Mouse (Mus musculus) heart, embryonic 13.5 days (tissue): ENCODE measurements around the gene Atp8a2. TPM values are rescaled to one million over a fixed set of nuclear protein-coding genes. Genes with fewer than 3 reads are reported as not detected.
"Not testable (repeated sequence)": the region's sequence is repeated elsewhere in the genome, so short reads cannot be mapped to it uniquely, and the experiment has no call there.

ENCODE experiments used
- ATAC-seq: fragments of 200-750 bp; cut with Nextera tagmentation; 2 replicates; pipeline ENCODE4 v1.8.0; 2017; ENCODE audit warnings: moderate TSS enrichment; ENCODE audit not compliant: insufficient number of reproducible peaks, low FRiP score, low TSS enrichment; ENCODE audit errors: extremely low read depth
- H3K27ac ChIP-seq: fragments of 300-500 bp; sonication (generic); replicated peaks from 2 replicates; pipeline ENCODE4 v1.5.1; 2015; ENCODE audit warnings: moderate library complexity, mild to moderate bottlenecking, inconsistent platforms
- H3K27me3 ChIP-seq: fragments of 300-500 bp; sonication (generic); replicated peaks from 2 replicates; pipeline ENCODE4 v1.6.1; 2015; ENCODE audit warnings: mild to moderate bottlenecking, inconsistent platforms
- H3K36me3 ChIP-seq: fragments of 300-500 bp; sonication (generic); 2 replicates; pipeline ENCODE4 v1.6.1; 2015; ENCODE audit warnings: mild to moderate bottlenecking, inconsistent platforms
- H3K4me1 ChIP-seq: fragments of 300-500 bp; sonication (generic); 2 replicates; pipeline ENCODE4 v1.6.1; 2015; ENCODE audit warnings: inconsistent platforms
- H3K4me2 ChIP-seq: fragments of 300-500 bp; sonication (generic); 2 replicates; pipeline ENCODE4 v1.6.1; 2015; ENCODE audit warnings: inconsistent platforms, mild to moderate bottlenecking, moderate library complexity
- H3K4me3 ChIP-seq: fragments of 300-500 bp; sonication (generic); 2 replicates; pipeline ENCODE4 v1.5.1; 2015; ENCODE audit warnings: moderate library complexity, mild to moderate bottlenecking, inconsistent platforms
- H3K9ac ChIP-seq: fragments of 300-500 bp; sonication (generic); 2 replicates; pipeline ENCODE4 v1.6.1; 2015; ENCODE audit warnings: inconsistent platforms, mild to moderate bottlenecking, moderate library complexity
- H3K9me3 ChIP-seq: fragments of 300-500 bp; sonication (generic); 2 replicates; pipeline ENCODE4 v1.6.1; 2016; ENCODE audit warnings: inconsistent platforms
- WGBS: fragments of 180-500 bp; shearing (Covaris S2); methylation state at CpG from one replicate; pipeline ENCODE4 v1.1.7; 2015; ENCODE audit warnings: mixed read lengths; 5-methylcytosine and 5-hydroxymethylcytosine counted together
- polyA plus RNA-seq: library from polyadenylated mRNA; unstranded; fragments of >200 nt; fragmentation: Nextera tagmentation; extraction: Ambion mirVana; gene quantifications from 2 replicates; pipeline ENCODE4 v1.2.1, GENCODE M21; 2015

Gene Atp8a2
- polyA plus RNA-seq, 1 experiment from 2014 or later: 6.7 TPM

DNA sequence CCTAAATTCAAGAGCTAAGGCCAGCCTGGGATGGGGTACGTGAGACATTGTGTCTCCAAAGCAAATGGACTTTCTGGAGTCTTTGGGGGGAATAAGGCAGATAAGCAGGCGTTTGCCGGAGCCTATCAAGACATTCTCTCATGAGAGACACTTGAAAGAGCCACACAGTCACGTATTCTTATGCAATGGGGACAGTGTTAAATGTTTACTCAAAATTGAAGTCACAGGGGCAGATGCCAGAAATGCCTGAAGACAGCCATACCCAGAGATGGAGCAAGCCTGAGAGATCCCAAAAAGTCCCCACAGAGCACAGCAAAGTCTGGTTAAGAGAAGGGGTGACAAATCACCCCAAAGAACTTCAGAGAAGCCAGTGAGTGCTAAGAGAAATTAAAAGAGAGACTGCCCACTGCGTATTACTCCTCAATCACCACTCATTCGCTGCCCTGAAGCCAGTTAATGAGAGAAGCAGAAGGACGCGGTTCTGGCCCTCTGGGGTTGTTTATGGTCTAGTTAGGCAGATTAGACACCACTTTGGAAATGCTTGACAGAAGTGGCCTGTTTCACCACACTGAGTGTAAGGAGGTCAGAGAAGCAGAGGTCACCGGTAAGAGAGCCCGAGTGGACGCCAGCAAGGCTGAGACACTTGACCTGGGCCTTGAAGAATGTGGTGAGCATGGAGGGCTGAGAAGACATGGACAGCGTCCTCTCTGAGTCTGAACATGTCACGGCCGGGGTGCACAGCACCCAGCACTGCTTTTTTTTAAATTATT, 356.8 kb downstream of the Atp8a2 start:
- Histone ChIP-seq H3K27ac (no peak overlapping the region), H3K4me1 (peaks cover 8% of the 10 kb centered on the region), H3K27me3 (no peaks in the 10 kb centered on the region), H3K4me2 (no peak overlapping the region), H3K9me3 (no peaks in the 10 kb centered on the region), H3K36me3 (no peaks in the 10 kb centered on the region), H3K9ac (no peak overlapping the region), H3K4me3 (no peak overlapping the region)
- ATAC-seq: no peak
- WGBS: 46% methylated on average over 14 of the region's 14 CpGs

DNA sequence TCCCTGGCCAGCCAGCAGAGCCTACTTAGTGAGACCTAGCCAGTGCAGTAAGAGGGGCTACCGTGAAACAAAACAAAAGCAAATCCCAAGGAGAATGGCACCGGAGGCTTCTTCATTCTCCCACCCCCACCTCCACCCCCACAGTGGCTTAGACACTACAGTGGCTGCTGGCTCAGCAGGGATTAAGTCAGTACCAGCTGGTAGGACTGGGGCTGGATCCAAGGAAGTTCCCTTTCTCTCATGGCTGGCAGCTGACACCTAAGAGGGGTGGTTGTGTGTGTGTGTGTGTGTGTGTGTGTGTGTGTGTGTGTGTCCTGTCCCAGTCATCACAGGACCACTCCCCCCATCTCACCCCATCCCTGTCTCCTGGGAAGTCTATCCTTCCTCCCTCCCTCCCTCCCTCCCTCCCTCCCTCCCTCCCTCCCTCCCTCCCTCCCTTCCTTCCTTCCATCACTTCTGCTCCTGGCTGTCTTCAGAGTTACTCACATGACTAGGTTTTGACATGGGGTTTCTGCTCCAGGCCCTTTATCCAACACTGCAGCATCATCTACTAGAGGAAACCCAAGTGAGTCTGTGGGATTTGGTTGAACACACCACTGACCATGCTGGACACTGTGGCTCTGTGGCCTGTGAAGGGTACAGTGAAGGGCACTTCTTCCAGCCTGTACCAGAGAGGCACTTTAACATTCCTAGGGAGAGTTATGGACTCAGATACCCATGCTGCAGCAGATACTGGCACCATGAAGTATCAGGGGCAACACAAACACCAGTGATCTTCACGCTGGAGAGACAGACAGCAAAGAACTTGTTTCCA, 358.3 kb downstream of the Atp8a2 start:
- not testable (repeated sequence) for H3K4me1 ChIP-seq, ATAC-seq, H3K9me3 ChIP-seq, H3K4me2 ChIP-seq, H3K27me3 ChIP-seq, H3K9ac ChIP-seq, H3K27ac ChIP-seq, H3K36me3 ChIP-seq, H3K4me3 ChIP-seq
- WGBS: 68% methylated on average over 1 of the region's 3 CpGs

- H3K9me3 ChIP-seq, H3K4me1 ChIP-seq, H3K27ac ChIP-seq, H3K4me3 ChIP-seq, ATAC-seq, H3K4me2 ChIP-seq, H3K27me3 ChIP-seq, H3K36me3 ChIP-seq, H3K9ac ChIP-seq: not testable (repeated sequence)
- no CpG with 5 or more reads among the region's 3 CpGs for WGBS
Observed at GRCm38 (mm10) chr14:59837691-59838241, 359.2 kb downstream of the Atp8a2 start.

- 44% methylated on average over 10 of the region's 10 CpGs for WGBS
- Histone ChIP-seq H3K4me3 (no peak overlapping the region), H3K9ac (no peak overlapping the region), H3K4me1 (peaks cover 8% of the 10 kb centered on the region), H3K4me2 (no peak overlapping the region), H3K36me3 (no peaks in the 10 kb centered on the region), H3K9me3 (no peaks in the 10 kb centered on the region), H3K27me3 (no peaks in the 10 kb centered on the region), H3K27ac (no peak overlapping the region)
- ATAC-seq: no peak
Observed at GRCm38 (mm10) chr14:59836876-59837543, 360.0 kb downstream of the Atp8a2 start.

DNA sequence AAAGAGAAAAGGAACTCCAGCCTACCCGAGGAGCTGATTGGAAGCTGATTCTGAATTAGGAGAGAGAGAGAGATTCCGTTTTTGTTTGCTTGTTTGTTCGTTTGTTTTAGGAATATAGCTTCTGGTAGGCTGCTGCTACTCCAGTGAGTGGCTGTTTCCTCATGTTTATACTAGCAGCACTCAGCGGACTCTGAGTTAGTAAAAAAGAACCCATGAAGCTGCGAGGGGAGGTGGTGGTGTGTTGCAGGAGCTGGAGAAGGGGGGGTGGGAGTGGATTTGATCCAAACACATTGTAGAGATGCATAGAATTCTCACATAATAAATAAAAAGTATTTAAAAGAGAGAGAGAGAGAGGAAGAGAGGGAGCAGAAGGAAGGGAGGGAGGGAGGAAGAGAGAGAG, 367.4 kb downstream of the Atp8a2 start:
- Histone ChIP-seq H3K9ac (no peak overlapping the region), H3K9me3 (no peaks in the 10 kb centered on the region), H3K36me3 (no peaks in the 10 kb centered on the region), H3K4me1 (peaks cover 15% of the 10 kb centered on the region), H3K27me3 (no peaks in the 10 kb centered on the region), H3K4me3 (no peak overlapping the region), H3K4me2 (no peak overlapping the region), H3K27ac (no peak overlapping the region)
- WGBS: 78% methylated on average over 5 of the region's 5 CpGs
- no peak for ATAC-seq

DNA sequence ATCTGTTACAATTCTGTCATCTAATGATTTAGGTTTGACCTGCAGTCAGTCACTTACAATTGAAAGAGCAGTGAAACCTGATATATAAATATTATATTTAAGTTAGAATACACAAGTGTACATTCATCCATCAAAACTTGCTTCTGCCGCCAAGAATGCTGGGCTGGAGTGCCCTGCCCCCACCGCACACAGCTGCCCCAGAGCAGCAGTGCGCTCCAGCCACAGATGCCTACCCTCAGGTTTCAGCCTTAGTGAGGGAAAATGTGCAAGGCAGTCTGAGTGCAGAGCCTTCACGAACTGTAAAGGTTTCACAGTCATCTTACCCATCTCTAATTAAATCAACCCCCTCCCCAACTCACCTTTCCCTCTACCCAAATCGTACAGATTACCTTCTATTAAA, 369.6 kb downstream of the Atp8a2 start:
- H3K4me3 ChIP-seq: no peak overlapping the region
- H3K27ac ChIP-seq: no peak overlapping the region
- H3K9ac ChIP-seq: no peak overlapping the region
- WGBS: 45% methylated on average over 5 of the region's 5 CpGs
- H3K36me3 ChIP-seq: no peaks in the 10 kb centered on the region
- no peaks in the 10 kb centered on the region for H3K9me3 ChIP-seq
- peaks cover 23% of the 10 kb centered on the region for H3K4me1 ChIP-seq
- ATAC-seq: no peak
- peaks cover 1% of the 10 kb centered on the region; the same call in 1 of the 2 replicates for H3K27me3 ChIP-seq
- no peak overlapping the region for H3K4me2 ChIP-seq

GRCm38 (mm10) chr14:59820115-59820419, 376.9 kb downstream of the Atp8a2 start:
- no peak for ATAC-seq
- H3K36me3 ChIP-seq: no peaks in the 10 kb centered on the region
- no peak overlapping the region for H3K4me3 ChIP-seq
- H3K9me3 ChIP-seq: peaks cover 3% of the 10 kb centered on the region
- peaks cover 3% of the 10 kb centered on the region; the same call in 1 of the 2 replicates for H3K27me3 ChIP-seq
- no peak overlapping the region for H3K4me2 ChIP-seq
- H3K27ac ChIP-seq: no peak overlapping the region
- H3K4me1 ChIP-seq: peaks cover 18% of the 10 kb centered on the region
- WGBS: 67% methylated on average over 3 of the region's 3 CpGs
- no peak overlapping the region for H3K9ac ChIP-seq

DNA sequence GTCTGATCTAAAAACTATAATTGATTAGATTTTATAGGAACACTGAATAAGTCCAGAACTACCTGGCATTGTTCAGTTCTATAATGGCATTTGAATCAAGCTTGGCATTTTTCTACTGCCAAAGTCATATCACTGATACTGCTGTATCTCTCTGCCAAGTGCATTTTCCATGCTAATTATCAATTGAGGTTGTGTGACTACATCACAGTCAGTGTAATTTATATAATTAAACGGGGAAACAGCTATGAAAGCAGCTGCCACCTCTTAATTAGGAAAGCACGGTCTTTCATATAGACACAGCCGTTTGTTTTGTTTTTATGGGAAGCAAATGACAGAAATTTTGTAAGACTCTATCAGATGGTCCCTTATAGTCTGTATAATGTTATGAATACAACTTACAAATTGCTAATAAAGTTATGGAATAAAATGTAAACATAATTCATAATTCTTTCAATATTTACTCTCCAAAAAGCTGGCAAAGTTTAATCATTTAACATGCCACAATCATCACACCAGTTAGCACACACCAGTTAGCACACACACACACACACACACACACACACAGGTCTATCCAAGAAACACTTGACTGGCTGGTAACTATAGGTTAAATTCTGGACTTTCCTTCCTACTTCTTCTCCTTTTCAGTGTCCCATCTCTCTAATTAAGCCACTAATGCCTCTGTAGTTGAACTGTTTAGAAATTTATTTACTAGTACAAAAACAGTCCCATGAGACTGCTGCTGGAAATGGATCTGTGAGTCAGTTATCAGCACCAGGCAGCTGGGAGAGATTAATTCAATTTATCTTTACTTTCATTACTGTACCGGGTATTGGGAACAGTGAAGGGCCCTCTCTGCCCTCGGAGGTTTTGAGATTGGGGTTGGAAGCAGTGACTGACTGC, 377.5 kb downstream of the Atp8a2 start:
- WGBS: 56% methylated on average over 5 of the region's 5 CpGs
- no peak for ATAC-seq
- peaks cover 3% of the 10 kb centered on the region; the same call in 1 of the 2 replicates for H3K27me3 ChIP-seq
- peaks cover 12% of the 10 kb centered on the region for H3K4me1 ChIP-seq
- peaks cover 3% of the 10 kb centered on the region for H3K9me3 ChIP-seq
- no peak overlapping the region for H3K4me2 ChIP-seq
- no peak overlapping the region for H3K9ac ChIP-seq
- H3K36me3 ChIP-seq: no peaks in the 10 kb centered on the region
- no peak overlapping the region for H3K4me3 ChIP-seq
- no peak overlapping the region for H3K27ac ChIP-seq

- not testable (repeated sequence) for H3K9ac ChIP-seq, H3K27me3 ChIP-seq, H3K4me2 ChIP-seq, H3K4me3 ChIP-seq, H3K36me3 ChIP-seq, H3K27ac ChIP-seq, ATAC-seq, H3K4me1 ChIP-seq, H3K9me3 ChIP-seq
- WGBS: 85% methylated on average over 2 of the region's 2 CpGs
Observed at GRCm38 (mm10) chr14:59810316-59810715, 386.7 kb downstream of the Atp8a2 start.

- ATAC-seq: no peak
- H3K27me3 ChIP-seq: 0 out of 2 replicates have a peak, but pooled peaks cover 2% of the 10 kb centered on the region
- H3K27ac ChIP-seq: no peak overlapping the region
- no peak overlapping the region for H3K4me3 ChIP-seq
- H3K9me3 ChIP-seq: no peaks in the 10 kb centered on the region
- 0 out of 2 replicates have a peak, but pooled peaks cover 5% of the 10 kb centered on the region for H3K4me1 ChIP-seq
- H3K36me3 ChIP-seq: no peaks in the 10 kb centered on the region
- H3K4me2 ChIP-seq: no peak overlapping the region
- no peak overlapping the region for H3K9ac ChIP-seq
- 78% methylated on average over 4 of the region's 4 CpGs for WGBS
Observed at GRCm38 (mm10) chr14:59809790-59810189, 387.2 kb downstream of the Atp8a2 start.
